Mouse (Mus musculus) myocyte (in vitro differentiated cells): ENCODE measurements around the gene Glg1. TPM values are rescaled to one million over a fixed set of nuclear protein-coding genes. Genes with fewer than 3 reads are reported as not detected.
A peak's percentile ranks its signal among the peaks of the same experiment; 100 is the strongest.

Experiments used
- H3K27me3 ChIP-seq: one replicate; pipeline ENCODE4 v1.6.1; 2011; ENCODE audit not compliant: control insufficient read depth, insufficient read depth, insufficient read length
- H3K36me3 ChIP-seq: one replicate; pipeline ENCODE4 v1.6.1; 2011; ENCODE audit not compliant: control insufficient read depth, insufficient read depth
- H3K4me2 ChIP-seq: one replicate; pipeline ENCODE4 v1.6.1; 2011; ENCODE audit warnings: low read depth, control low read depth
- H3K4me3 ChIP-seq: one replicate; pipeline ENCODE4 v1.5.1; 2011; ENCODE audit warnings: mild to moderate bottlenecking, control low read depth, moderate library complexity
- H3K79me2 ChIP-seq: one replicate; pipeline ENCODE4 v1.6.1; 2011; ENCODE audit not compliant: control insufficient read depth, insufficient read depth
- H3ac ChIP-seq: one replicate; pipeline ENCODE4 v1.6.1; 2011; ENCODE audit not compliant: control insufficient read depth, insufficient read length
- CEBPB ChIP-seq: IDR thresholded peaks from 2 replicates; pipeline ENCODE4 v1.6.1; 2011; ENCODE audit warnings: mild to moderate bottlenecking, moderate library complexity; ENCODE audit not compliant: poor library complexity, insufficient read depth, severe bottlenecking
- E2F4 ChIP-seq: IDR thresholded peaks from one replicate; pipeline ENCODE4 v1.6.1; 2011; ENCODE audit warnings: mild to moderate bottlenecking, control low read depth, moderate library complexity; ENCODE audit not compliant: insufficient read depth
- MAX ChIP-seq: IDR thresholded peaks from one replicate; pipeline ENCODE4 v1.6.1; 2011; ENCODE audit warnings: low read depth, mild to moderate bottlenecking, control low read depth
- MYOD1 ChIP-seq, 3 experiments: IDR thresholded peaks; one replicate each; pipeline ENCODE4 v1.6.1; 2011; ENCODE audit warnings: control low read depth in 2 of 3, low read depth in 2 of 3, mild to moderate bottlenecking in 2 of 3, moderate library complexity in 1 of 3; ENCODE audit not compliant: insufficient read length in 2 of 3, control insufficient read depth in 1 of 3
- MYOG ChIP-seq, 3 experiments: IDR thresholded peaks; one replicate each; pipeline ENCODE4 v1.6.1; 2011; ENCODE audit warnings: control low read depth in 2 of 3, low read depth in 2 of 3, mild to moderate bottlenecking in 2 of 3; ENCODE audit not compliant: insufficient read length in 2 of 3, control insufficient read depth in 1 of 3, insufficient read depth in 1 of 3
- POLR2A ChIP-seq: IDR thresholded peaks from one replicate; pipeline ENCODE4 v1.6.1; 2011; ENCODE audit warnings: low read depth, mild to moderate bottlenecking, control low read depth, moderate library complexity; ENCODE audit not compliant: insufficient read length
- POLR2AphosphoS2 ChIP-seq: IDR thresholded peaks from one replicate; pipeline ENCODE4 v1.6.1; 2011; ENCODE audit warnings: low read depth, control low read depth; ENCODE audit not compliant: insufficient read length
- REST ChIP-seq: IDR thresholded peaks from one replicate; pipeline ENCODE4 v1.6.1; 2011; ENCODE audit warnings: mild to moderate bottlenecking, control low read depth, moderate library complexity; ENCODE audit not compliant: insufficient read depth, insufficient read length
- SRF ChIP-seq: IDR thresholded peaks from one replicate; pipeline ENCODE4 v1.6.1; 2011; ENCODE audit warnings: low read depth; ENCODE audit not compliant: control insufficient read depth, insufficient read length
- TCF12 ChIP-seq: IDR thresholded peaks from one replicate; pipeline ENCODE4 v1.6.1; 2011; ENCODE audit warnings: mild to moderate bottlenecking, control low read depth; ENCODE audit not compliant: poor library complexity, insufficient read depth, severe bottlenecking
- TCF3 ChIP-seq: IDR thresholded peaks from one replicate; pipeline ENCODE4 v1.6.1; 2011; ENCODE audit warnings: low read depth, control low read depth; ENCODE audit not compliant: insufficient read length
- USF1 ChIP-seq: IDR thresholded peaks from one replicate; pipeline ENCODE4 v1.6.1; 2011; ENCODE audit warnings: low read depth, mild to moderate bottlenecking, control low read depth, moderate library complexity
- polyA plus RNA-seq: library from polyadenylated mRNA; unstranded; fragments of >200 nt; fragmentation: generic; extraction: Trizol; gene quantifications from one replicate; pipeline ENCODE4 v1.2.1, GENCODE M21; 2012; ENCODE audit warnings: missing spikeins

Glg1 gene
- polyA plus RNA-seq, 1 experiment, result 39.1 TPM

DNA sequence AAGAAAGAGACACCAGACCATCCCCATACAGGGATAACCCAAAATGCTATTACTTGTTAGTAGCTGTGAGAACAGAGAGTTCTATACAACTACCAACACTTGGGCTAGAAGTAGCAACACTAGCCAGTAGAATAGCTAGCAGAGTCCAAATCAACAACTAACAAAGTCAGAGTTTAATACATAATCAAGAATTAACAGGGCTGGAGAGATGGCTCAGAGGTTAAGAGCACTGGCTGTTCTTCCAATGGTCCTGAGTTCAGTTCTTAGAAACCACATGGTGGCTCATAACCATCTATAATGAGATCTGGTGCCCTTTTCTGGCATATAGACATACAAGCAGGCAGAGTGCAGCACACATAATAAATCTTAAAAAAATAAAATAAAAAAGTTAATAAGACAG lies 116.5 kb downstream of the Glg1 start:
- H3K36me3 ChIP-seq, result peaks cover 8% of the 10 kb centered on the region
- H3K27me3 ChIP-seq, result no peaks in the 10 kb centered on the region
- no peak overlapping the region for H3K4me3 ChIP-seq
- H3K4me2 ChIP-seq, result no peak overlapping the region
- H3K79me2 ChIP-seq, result peaks cover 3% of the 10 kb centered on the region
- no peak for TF ChIP-seq USF1
- TF ChIP-seq TCF12, result no peak
- TF ChIP-seq REST, result no peak
- no peak for TF ChIP-seq TCF3
- no peak for TF ChIP-seq MYOG (IDR thresholded peaks at IDR 0.05; ENCODE audit: control insufficient read depth in 1 of 3, insufficient read depth in 1 of 3, insufficient read length in 2 of 3, low read depth in 2 of 3)
- no peak for TF ChIP-seq MAX
- no peak for TF ChIP-seq CEBPB
- TF ChIP-seq POLR2AphosphoS2, result no peak
- no peak overlapping the region for H3ac ChIP-seq

DNA sequence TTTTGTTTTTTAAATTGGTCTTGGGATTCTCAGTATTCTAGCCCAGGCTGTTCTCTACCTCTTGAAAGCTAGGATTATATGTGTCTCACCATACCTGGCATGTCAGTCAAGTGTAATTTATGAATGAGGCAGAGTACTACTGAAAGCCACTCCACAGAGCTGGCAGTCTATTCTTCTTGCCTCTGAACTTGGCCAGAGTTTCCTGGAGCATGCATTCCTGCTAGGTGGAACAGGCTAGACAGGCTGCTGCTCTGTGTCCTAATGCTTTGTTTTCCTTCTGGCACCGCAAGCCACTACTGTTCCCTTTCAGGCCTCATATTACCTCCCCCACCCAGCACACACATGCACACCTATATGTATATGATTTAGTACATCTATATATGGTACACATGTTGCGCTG lies 128.3 kb downstream of the Glg1 start:
- no peak overlapping the region for H3ac ChIP-seq
- H3K4me3 ChIP-seq, result no peak overlapping the region
- peaks cover 15% of the 10 kb centered on the region for H3K36me3 ChIP-seq
- no peaks in the 10 kb centered on the region for H3K27me3 ChIP-seq
- H3K4me2 ChIP-seq, result no peak overlapping the region
- TF ChIP-seq TCF12 (no peak), MYOG (IDR thresholded peaks at IDR 0.05; ENCODE audit: control insufficient read depth in 1 of 3, insufficient read depth in 1 of 3, insufficient read length in 2 of 3, low read depth in 2 of 3) (no peak), REST (no peak), SRF (no peak), E2F4 (no peak), CEBPB (no peak), POLR2A (no peak), MAX (no peak), USF1 (no peak), POLR2AphosphoS2 (no peak), MYOD1 (IDR thresholded peaks at IDR 0.05; ENCODE audit: control insufficient read depth in 1 of 3, insufficient read length in 2 of 3, low read depth in 2 of 3) (no peak), TCF3 (no peak)
- H3K79me2 ChIP-seq, result no peaks in the 10 kb centered on the region

DNA sequence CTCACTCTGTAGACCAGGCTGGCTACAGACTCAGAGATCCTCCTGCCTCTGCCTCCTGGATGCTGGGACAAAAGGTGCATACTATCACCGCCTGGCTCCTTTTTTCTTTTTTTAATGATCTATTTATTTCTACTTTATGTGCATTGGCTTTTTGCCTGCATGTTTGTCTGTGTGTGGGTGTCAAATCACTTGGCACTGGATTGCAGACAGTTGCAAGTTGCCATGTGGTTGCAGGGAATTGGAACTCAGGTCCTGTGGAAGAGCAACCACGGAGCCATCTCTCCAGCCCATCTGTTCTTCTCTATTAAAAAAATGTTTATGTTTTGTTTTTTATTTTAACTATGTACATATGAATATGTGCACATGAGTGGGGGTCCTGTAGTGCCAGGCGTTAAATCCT lies 139.5 kb downstream of the Glg1 start:
- H3K36me3 ChIP-seq, result peaks cover 24% of the 10 kb centered on the region
- no peak for TF ChIP-seq POLR2A
- 0 out of 2 replicates have a peak, but pooled peaks have one; percentile 12 for TF ChIP-seq CEBPB
- no peak overlapping the region for H3ac ChIP-seq
- no peaks in the 10 kb centered on the region for H3K27me3 ChIP-seq
- H3K4me3 ChIP-seq, result no peak overlapping the region
- no peaks in the 10 kb centered on the region for H3K79me2 ChIP-seq
- H3K4me2 ChIP-seq, result no peak overlapping the region

DNA sequence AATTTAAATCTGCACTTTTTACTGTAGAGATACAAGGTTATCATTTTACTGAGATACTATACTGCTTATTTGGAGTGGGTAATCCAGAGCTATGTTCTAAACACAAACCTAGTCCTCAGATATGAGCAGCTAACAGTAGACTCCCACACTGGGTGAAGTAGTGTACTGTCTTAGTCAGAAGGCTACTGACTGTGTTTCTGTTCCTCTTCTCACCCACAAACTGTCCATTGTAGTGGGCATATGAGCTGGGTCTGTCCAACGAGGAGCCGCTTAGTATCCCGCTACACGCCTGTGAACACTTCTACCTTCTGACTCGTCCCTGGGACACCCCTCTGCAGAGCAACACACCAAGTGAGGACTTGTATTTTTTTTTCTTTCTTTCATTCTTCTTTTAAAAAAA lies 144.1 kb downstream of the Glg1 start:
- Histone ChIP-seq H3K79me2 (no peaks in the 10 kb centered on the region), H3ac (no peak overlapping the region), H3K4me3 (no peak overlapping the region), H3K36me3 (peaks cover 28% of the 10 kb centered on the region), H3K4me2 (no peak overlapping the region), H3K27me3 (no peaks in the 10 kb centered on the region)
- TF ChIP-seq SRF (no peak), MYOG (IDR thresholded peaks at IDR 0.05; ENCODE audit: control insufficient read depth in 1 of 3, insufficient read depth in 1 of 3, insufficient read length in 2 of 3, low read depth in 2 of 3) (no peak), USF1 (no peak), CEBPB (no peak), MYOD1 (IDR thresholded peaks at IDR 0.05; ENCODE audit: control insufficient read depth in 1 of 3, insufficient read length in 2 of 3, low read depth in 2 of 3) (no peak), TCF12 (no peak), TCF3 (no peak), POLR2AphosphoS2 (no peak), E2F4 (no peak), POLR2A (no peak), REST (no peak)

Other genes with a start within 250 kb of the Glg1 start
- 5.9 TPM for gene Ddx19b, start 227.5 kb downstream of the Glg1 start, polyA plus RNA-seq
- 340 TPM for gene Aars, start 226.1 kb downstream of the Glg1 start, polyA plus RNA-seq
- gene Exosc6, start 202.9 kb downstream of the Glg1 start, polyA plus RNA-seq, result not detected
- gene Clec18a, start 166.8 kb downstream of the Glg1 start, polyA plus RNA-seq, result 1.2 TPM
- 8.6 TPM for gene Pdpr, start 164.6 kb downstream of the Glg1 start, polyA plus RNA-seq
- gene Rfwd3, start 41.0 kb upstream of the Glg1 start, polyA plus RNA-seq, result 9.0 TPM
- gene Mlkl, start 79.0 kb upstream of the Glg1 start, polyA plus RNA-seq, result 14.5 TPM
- gene Fa2h, start 134.6 kb upstream of the Glg1 start, polyA plus RNA-seq, result 0.54 TPM